Comparison of ENCODE assay signal across 11 mouse cellular contexts in the genomic region with DNA sequence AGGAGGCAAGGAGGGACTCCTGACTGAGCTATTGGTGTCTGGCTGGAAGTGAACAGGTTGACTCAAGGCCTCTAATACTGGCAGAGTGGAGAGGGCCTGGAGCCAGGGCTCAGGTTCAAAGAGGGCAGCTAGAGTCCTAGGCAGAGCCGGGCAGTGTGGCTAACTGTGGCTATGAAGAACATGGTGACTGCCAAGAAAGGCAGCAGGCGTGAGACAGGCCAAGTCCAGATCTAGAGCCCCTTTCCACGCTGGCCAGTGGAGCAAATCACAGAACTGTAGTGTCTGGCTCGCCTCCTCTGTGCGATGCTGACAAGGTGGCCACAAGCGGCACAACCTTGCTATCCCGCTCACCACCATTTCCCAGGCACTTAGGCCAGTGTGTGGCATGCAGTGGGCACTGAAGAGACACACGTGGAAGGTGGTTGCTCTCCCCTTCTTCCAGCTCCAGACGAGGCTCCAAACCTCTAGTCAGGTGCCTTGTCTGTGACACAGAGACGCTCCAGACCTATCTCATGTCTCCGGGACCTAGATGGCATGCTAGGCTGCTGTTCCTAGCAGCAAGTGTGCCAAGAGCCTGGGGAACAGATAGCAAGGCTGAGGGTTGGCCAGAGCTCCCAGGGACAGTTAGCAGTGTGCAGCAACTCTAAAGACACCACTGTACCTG. TPM values are rescaled to one million over a fixed set of nuclear protein-coding genes. Genes with fewer than 3 reads are reported as not detected.
DNase-seq lines count a peak whose midpoint lies in the region; ATAC-seq and TF ChIP-seq lines count a peak whose summit lies in the region.
"Had no signal": no experiment of that assay in that cellular context is flagged by ENCODE, and none has a peak within 500 bp of the region (broad histone marks: within the 10 kb centered on the region; RNA-seq: fewer than 3 reads in every experiment).

No protein-coding gene starts in this region.

- H3K27ac ChIP-seq in embryonic facial prominence, embryonic 12.5 days: 0 out of 2 replicates have a peak overlapping the region, but pooled peaks have one; percentile 33
- no peak overlapping the region for H3K27ac ChIP-seq in embryonic facial prominence, embryonic 10.5 days (replicated peaks)
- H3K27ac ChIP-seq in kidney, adult 2 months (ENCODE audit: insufficient read depth, low read depth, low read length): no peak overlapping the region
- H3K27ac ChIP-seq: intestine, embryonic 15.5 days; neural tube, embryonic 12.5 days had no signal

- ATAC-seq in embryonic facial prominence, embryonic 12.5 days (ENCODE audit: insufficient number of reproducible peaks, insufficient read depth, low FRiP score, low TSS enrichment): no peak

- no peak for DNase-seq in embryonic facial prominence, embryonic 10.5 days (ENCODE audit: low spot score)
- DNase-seq in kidney, adult 2 months: peak; percentile 82
- DNase-seq in kidney, postnatal 10 days: no peak
- DNase-seq in adipocyte (ENCODE audit: low spot score): peak; percentile 25
- peak; percentile 69 to 84 for DNase-seq in gastrocnemius, adult 8-10 months (ENCODE audit: low spot score in 2 of 2)
- DNase-seq in B cell, adult 2 months: no peak
- DNase-seq in right cerebral cortex, postnatal 36 days (ENCODE audit: low spot score in 2 of 2): no peak
- DNase-seq: thymus, postnatal 36 days had no signal

- peaks cover 21% of the 10 kb centered on the region for H3K36me3 ChIP-seq in embryonic facial prominence, embryonic 12.5 days
- peaks cover 35% of the 10 kb centered on the region for H3K36me3 ChIP-seq in embryonic facial prominence, embryonic 10.5 days (replicated peaks)
- no peaks in the 10 kb centered on the region for H3K36me3 ChIP-seq in kidney, adult 2 months (ENCODE audit: control insufficient read depth, insufficient read depth, low read length)
- H3K36me3 ChIP-seq: intestine, embryonic 15.5 days had no signal

- WGBS in embryonic facial prominence, embryonic 12.5 days: 84% methylated on average over 11 of the region's 11 CpGs
- 85% methylated on average over 11 of the region's 11 CpGs for WGBS in embryonic facial prominence, embryonic 10.5 days
- 78% methylated on average over 11 of the region's 11 CpGs for WGBS in kidney, adult 2 months

- TF ChIP-seq CTCF in kidney, adult 2 months (conservative IDR thresholded peaks at IDR 0.05; ENCODE audit: insufficient read depth, insufficient read length, low read depth, low read length): no peak

- no peak for TF ChIP-seq POLR2A in kidney, adult 2 months (IDR thresholded peaks at IDR 0.05; ENCODE audit: low read depth, low read length)

- peaks cover 24% of the 10 kb centered on the region for H3K4me1 ChIP-seq in embryonic facial prominence, embryonic 12.5 days
- peaks cover 35% of the 10 kb centered on the region for H3K4me1 ChIP-seq in embryonic facial prominence, embryonic 10.5 days
- H3K4me1 ChIP-seq in kidney, adult 2 months (ENCODE audit: control insufficient read depth, insufficient read depth, low read length): peaks cover 2% of the 10 kb centered on the region; the same call in 1 of the 2 replicates

- H3K9me3 ChIP-seq in embryonic facial prominence, embryonic 12.5 days: no peaks in the 10 kb centered on the region
- no peaks in the 10 kb centered on the region for H3K9me3 ChIP-seq in embryonic facial prominence, embryonic 10.5 days
- H3K9me3 ChIP-seq: intestine, embryonic 15.5 days; neural tube, embryonic 12.5 days had no signal

- H3K4me3 ChIP-seq in embryonic facial prominence, embryonic 12.5 days: no peak overlapping the region
- no peak overlapping the region for H3K4me3 ChIP-seq in embryonic facial prominence, embryonic 10.5 days
- H3K4me3 ChIP-seq in kidney, adult 2 months (ENCODE audit: insufficient read depth, low read depth, low read length): no peak overlapping the region
- H3K4me3 ChIP-seq: neural tube, embryonic 12.5 days had no signal

- no peak overlapping the region for H3K4me2 ChIP-seq in embryonic facial prominence, embryonic 12.5 days (replicated peaks)

- H3K9ac ChIP-seq in embryonic facial prominence, embryonic 12.5 days: 0 out of 2 replicates have a peak overlapping the region, but pooled peaks have one; percentile 22
- H3K9ac ChIP-seq: neural tube, embryonic 12.5 days had no signal

- H3K27me3 ChIP-seq in embryonic facial prominence, embryonic 12.5 days: 0 out of 2 replicates have a peak, but pooled peaks cover 3% of the 10 kb centered on the region
- H3K27me3 ChIP-seq in embryonic facial prominence, embryonic 10.5 days (replicated peaks; ENCODE audit: low read depth, poor library complexity, severe bottlenecking): peaks cover 45% of the 10 kb centered on the region
- H3K27me3 ChIP-seq in kidney, adult 2 months (replicated peaks; ENCODE audit: control insufficient read depth, insufficient read depth, low read length): no peaks in the 10 kb centered on the region
- H3K27me3 ChIP-seq: intestine, embryonic 15.5 days had no signal

RNA-seq across cellular contexts. Expression of gene Pgf, which starts 7.2 kb away (rescaled TPM):
- 15.4 and 19.1 TPM in 2 replicates for polyA plus RNA-seq in embryonic facial prominence, embryonic 12.5 days (2016; fragmentation: Nextera tagmentation; extraction: Ambion mirVana)
- 9.3 and 9.8 TPM in 2 replicates for polyA plus RNA-seq in embryonic facial prominence, embryonic 10.5 days (2016; fragmentation: Nextera tagmentation; extraction: Ambion mirVana)
- polyA plus RNA-seq in kidney, adult 2 months (2012; rRNA removed): 1.1 and 1.2 TPM in 2 replicates
- 1 to 10 TPM in 3 of 4 experiments, under 1 TPM in 1; 0.70 to 2.1 (median 1.5) TPM for total RNA-seq in gastrocnemius, adult 8-10 months (2022)

RNA-seq across cellular contexts. Expression of gene Rps6kl1, which starts 19.4 kb away (rescaled TPM):
- 1.7 and 2.2 TPM in 2 replicates for polyA plus RNA-seq in embryonic facial prominence, embryonic 12.5 days (2016; fragmentation: Nextera tagmentation; extraction: Ambion mirVana)
- polyA plus RNA-seq in embryonic facial prominence, embryonic 10.5 days (2016; fragmentation: Nextera tagmentation; extraction: Ambion mirVana): 2.0 and 2.2 TPM in 2 replicates
- polyA plus RNA-seq in kidney, adult 2 months (2012; rRNA removed): 0.89 and 0.98 TPM in 2 replicates
- under 1 TPM; 0.31 to 0.46 (median 0.32) TPM for total RNA-seq in gastrocnemius, adult 8-10 months (2022)

RNA-seq across cellular contexts. Expression of gene Eif2b2, which starts 48.9 kb away (rescaled TPM):
- polyA plus RNA-seq in embryonic facial prominence, embryonic 12.5 days (2016; fragmentation: Nextera tagmentation; extraction: Ambion mirVana): 79.0 and 88.2 TPM in 2 replicates
- polyA plus RNA-seq in embryonic facial prominence, embryonic 10.5 days (2016; fragmentation: Nextera tagmentation; extraction: Ambion mirVana): 119 and 122 TPM in 2 replicates
- 101 and 112 TPM in 2 replicates for polyA plus RNA-seq in kidney, adult 2 months (2012; rRNA removed)
- total RNA-seq in gastrocnemius, adult 8-10 months (2022): 10 to 100 TPM; 50.2 to 68.0 (median 60.0) TPM

RNA-seq across cellular contexts. Expression of gene Dlst, which starts 59.8 kb away (rescaled TPM):
- 110 and 117 TPM in 2 replicates for polyA plus RNA-seq in embryonic facial prominence, embryonic 12.5 days (2016; fragmentation: Nextera tagmentation; extraction: Ambion mirVana)
- 106 TPM in 2 replicates for polyA plus RNA-seq in embryonic facial prominence, embryonic 10.5 days (2016; fragmentation: Nextera tagmentation; extraction: Ambion mirVana)
- polyA plus RNA-seq in kidney, adult 2 months (2012; rRNA removed): 294 and 312 TPM in 2 replicates
- 100 to 1,000 TPM; 236 to 267 (median 263) TPM for total RNA-seq in gastrocnemius, adult 8-10 months (2022)

RNA-seq across cellular contexts. Expression of gene Prox2, which starts 59.9 kb away (rescaled TPM):
- polyA plus RNA-seq in embryonic facial prominence, embryonic 12.5 days (2016; fragmentation: Nextera tagmentation; extraction: Ambion mirVana): 3.7 and 4.4 TPM in 2 replicates
- 2.9 and 3.7 TPM in 2 replicates for polyA plus RNA-seq in embryonic facial prominence, embryonic 10.5 days (2016; fragmentation: Nextera tagmentation; extraction: Ambion mirVana)
- 2.0 and 2.4 TPM in 2 replicates for polyA plus RNA-seq in kidney, adult 2 months (2012; rRNA removed)
- total RNA-seq in gastrocnemius, adult 8-10 months (2022): 1 to 10 TPM; 2.0 to 3.3 (median 2.6) TPM

Comparison
In these comparisons a context has a peak if more than half of its experiments do, and no peak if none do; other contexts are left out.
1. DNase-seq: peak in kidney, adult 2 months (single experiment), adipocyte (single experiment) and gastrocnemius, adult 8-10 months (2 of 2); none in embryonic facial prominence, embryonic 10.5 days (single experiment), kidney, postnatal 10 days (single experiment), B cell, adult 2 months (0 of 2) and right cerebral cortex, postnatal 36 days (0 of 2).